Mouse (Mus musculus) limb, embryonic 14.5 days (tissue): ENCODE measurements around the gene Camk2g. TPM values are rescaled to one million over a fixed set of nuclear protein-coding genes. Genes with fewer than 3 reads are reported as not detected.

Experiments used
- ATAC-seq: fragments of 200-750 bp; cut with Nextera tagmentation; 2 replicates; pipeline ENCODE4 v1.8.0; 2017; ENCODE audit warnings: low read depth, moderate number of reproducible peaks, moderate TSS enrichment; ENCODE audit not compliant: low FRiP score
- DNase-seq: peaks from one replicate; pipeline ENCODE4 v3.0.0-alpha.2; 2015; ENCODE audit warnings: low spot score
- H3K27ac ChIP-seq: fragments of 300-500 bp; sonication (generic); replicated peaks from 2 replicates; pipeline ENCODE4 v1.5.1; 2014; ENCODE audit warnings: low read depth, mild to moderate bottlenecking, low read length, moderate library complexity, mixed read lengths
- H3K27me3 ChIP-seq: fragments of 300-500 bp; sonication (generic); 2 replicates; pipeline ENCODE4 v1.6.1; 2014; ENCODE audit warnings: low read length, mixed read lengths; ENCODE audit not compliant: control insufficient read depth, insufficient read depth
- H3K36me3 ChIP-seq: fragments of 300-500 bp; sonication (generic); 2 replicates; pipeline ENCODE4 v1.6.1; 2014; ENCODE audit warnings: mild to moderate bottlenecking, low read length, moderate library complexity, mixed read lengths; ENCODE audit not compliant: control insufficient read depth, insufficient read depth
- H3K4me1 ChIP-seq: fragments of 300-500 bp; sonication (generic); 2 replicates; pipeline ENCODE4 v1.6.1; 2014; ENCODE audit warnings: antibody characterized with exemption, low read length, mixed read lengths; ENCODE audit not compliant: control insufficient read depth, insufficient read depth
- H3K4me2 ChIP-seq: fragments of 300-500 bp; sonication (generic); replicated peaks from 2 replicates; pipeline ENCODE4 v1.6.1; 2014; ENCODE audit warnings: low read depth, mild to moderate bottlenecking, low read length, moderate library complexity; ENCODE audit not compliant: severe bottlenecking
- H3K4me3 ChIP-seq: fragments of 300-500 bp; sonication (generic); replicated peaks from 2 replicates; pipeline ENCODE4 v1.5.1; 2014; ENCODE audit warnings: low read length
- H3K9ac ChIP-seq: fragments of 300-500 bp; sonication (generic); 2 replicates; pipeline ENCODE4 v1.6.1; 2014; ENCODE audit warnings: mild to moderate bottlenecking, low read depth, low read length, moderate library complexity; ENCODE audit not compliant: severe bottlenecking
- H3K9me3 ChIP-seq: fragments of 300-500 bp; sonication (generic); 2 replicates; pipeline ENCODE4 v1.6.1; 2016; ENCODE audit warnings: low read length; ENCODE audit not compliant: control insufficient read depth
- POLR2A ChIP-seq: fragments of 200-500 bp; IDR thresholded peaks from 2 replicates; pipeline ENCODE4 v1.8.0; 2012; ENCODE audit warnings: inconsistent platforms, mild to moderate bottlenecking, moderate library complexity, borderline replicate concordance; ENCODE audit not compliant: insufficient read depth, insufficient read length; ENCODE audit errors: extremely low read depth
- WGBS: fragments of 180-500 bp; shearing (Covaris S2); extraction: QIAGEN DNeasy Blood & Tissue Kit; methylation state at CpG from one replicate; pipeline ENCODE4 v1.1.7; 2014; 5-methylcytosine and 5-hydroxymethylcytosine counted together
- polyA plus RNA-seq, 2 experiments: library from polyadenylated mRNA; depleted of rRNA in 1 of 2; stranded (reverse) in 1 of 2; unstranded in 1 of 2; fragments of >200 nt; fragmentation: Nextera tagmentation in 1 of 2; extraction: Ambion mirVana in 1 of 2; gene quantifications; 2 replicates each; pipeline versions ENCODE4 v1.2.1 to v1.2.3; 2012 to 2014

Camk2g gene
- polyA plus RNA-seq, 2 experiments, result 58.4 to 60.5 TPM

GRCm38 (mm10) chr14:20733041-20733951, 60.6 kb downstream of the Camk2g start:
- H3K4me2 ChIP-seq, result peak overlapping the region; percentile 84
- DNase-seq, result no peak
- peak overlapping the region; percentile 80 for H3K4me3 ChIP-seq
- ATAC-seq, result no peak
- H3K36me3 ChIP-seq, result peaks cover 61% of the 10 kb centered on the region
- no peaks in the 10 kb centered on the region for H3K27me3 ChIP-seq
- H3K4me1 ChIP-seq, result no peaks in the 10 kb centered on the region
- no peaks in the 10 kb centered on the region for H3K9me3 ChIP-seq
- 51% methylated on average over 12 of the region's 12 CpGs for WGBS
- no peak for TF ChIP-seq POLR2A
- H3K9ac ChIP-seq, result peak overlapping the region; percentile 93
- H3K27ac ChIP-seq, result peak overlapping the region; percentile 92

- 83% methylated on average over 9 of the region's 9 CpGs for WGBS
- H3K27ac ChIP-seq, result no peak overlapping the region
- no peak for TF ChIP-seq POLR2A
- H3K4me1 ChIP-seq, result no peaks in the 10 kb centered on the region
- no peak overlapping the region for H3K4me2 ChIP-seq
- no peak for ATAC-seq
- H3K27me3 ChIP-seq, result no peaks in the 10 kb centered on the region
- no peaks in the 10 kb centered on the region for H3K9me3 ChIP-seq
- H3K9ac ChIP-seq, result no peak overlapping the region
- no peak for DNase-seq
- no peak overlapping the region for H3K4me3 ChIP-seq
- H3K36me3 ChIP-seq, result peaks cover 64% of the 10 kb centered on the region
Observed at GRCm38 (mm10) chr14:20730853-20731602, 62.9 kb downstream of the Camk2g start.

- Histone ChIP-seq H3K36me3 (peaks cover 69% of the 10 kb centered on the region), H3K27ac (no peak overlapping the region), H3K27me3 (no peaks in the 10 kb centered on the region), H3K4me3 (no peak overlapping the region), H3K9me3 (no peaks in the 10 kb centered on the region), H3K4me1 (no peaks in the 10 kb centered on the region), H3K4me2 (no peak overlapping the region), H3K9ac (no peak overlapping the region)
- ATAC-seq, result no peak
- TF ChIP-seq POLR2A, result no peak
- WGBS, result 94% methylated on average over 9 of the region's 9 CpGs
- DNase-seq, result no peak
Observed at GRCm38 (mm10) chr14:20729871-20730270, 64.0 kb downstream of the Camk2g start.

GRCm38 (mm10) chr14:20725660-20726339, 68.1 kb downstream of the Camk2g start:
- no peak overlapping the region for H3K4me2 ChIP-seq
- no peak for TF ChIP-seq POLR2A
- no peak overlapping the region for H3K4me3 ChIP-seq
- no peaks in the 10 kb centered on the region for H3K9me3 ChIP-seq
- peaks cover 94% of the 10 kb centered on the region for H3K36me3 ChIP-seq
- no peaks in the 10 kb centered on the region for H3K27me3 ChIP-seq
- DNase-seq, result no peak
- 76% methylated on average over 6 of the region's 6 CpGs for WGBS
- H3K9ac ChIP-seq, result no peak overlapping the region
- H3K27ac ChIP-seq, result no peak overlapping the region
- ATAC-seq, result no peak
- no peaks in the 10 kb centered on the region for H3K4me1 ChIP-seq

GRCm38 (mm10) chr14:20724043-20724442, 69.8 kb downstream of the Camk2g start:
- Histone ChIP-seq H3K4me1 (no peaks in the 10 kb centered on the region), H3K4me2 (no peak overlapping the region), H3K9me3 (no peaks in the 10 kb centered on the region), H3K27ac (no peak overlapping the region), H3K36me3 (peaks cover 95% of the 10 kb centered on the region), H3K27me3 (no peaks in the 10 kb centered on the region), H3K9ac (no peak overlapping the region), H3K4me3 (no peak overlapping the region)
- 23% methylated on average over 5 of the region's 5 CpGs for WGBS
- no peak for TF ChIP-seq POLR2A
- ATAC-seq, result no peak
- peak; percentile 68 for DNase-seq
